Mouse (Mus musculus) spleen, postnatal 36 days (tissue): Measurements from ENCODE around the gene Rab13.

Source experiments
- DNase-seq, 2 experiments: peaks; one replicate each; pipeline ENCODE4 v3.0.0; 2022; ENCODE audit warnings: low spot score in 2 of 2, mixed read lengths in 1 of 2

The Rab13 gene

GRCm38 (mm10) chr3:90256731-90257530 lies 43.4 kb downstream of the Rab13 start:
- DNase-seq: no peak

- no peak for DNase-seq
These were observed 45.0 kb downstream of the Rab13 start for GRCm38 (mm10) chr3:90258521-90258920.

- no peak for DNase-seq
These were observed 49.8 kb downstream of the Rab13 start for GRCm38 (mm10) chr3:90263121-90263771.

- no peak for DNase-seq
These were observed 51.2 kb downstream of the Rab13 start for GRCm38 (mm10) chr3:90264687-90265033.

- peak; percentile 95 to 97 for DNase-seq
These were observed 51.8 kb downstream of the Rab13 start, which contains the start of gene Dennd4b for GRCm38 (mm10) chr3:90265034-90265931. Gene Dennd4b, plus strand, starts transcription at chr3:90265185.

- peak; percentile 76 to 78 for DNase-seq
These were observed 52.6 kb downstream of the Rab13 start for GRCm38 (mm10) chr3:90265932-90266741.

GRCm38 (mm10) chr3:90266901-90267775 lies 53.6 kb downstream of the Rab13 start:
- peak; percentile 28 to 32 for DNase-seq

GRCm38 (mm10) chr3:90268190-90268589 lies 54.7 kb downstream of the Rab13 start:
- no peak for DNase-seq

- DNase-seq: no peak
These were observed 55.5 kb downstream of the Rab13 start for GRCm38 (mm10) chr3:90268971-90269370.

- DNase-seq: no peak
These were observed 57.3 kb downstream of the Rab13 start for GRCm38 (mm10) chr3:90270784-90271183.

GRCm38 (mm10) chr3:90272170-90272569 lies 58.7 kb downstream of the Rab13 start:
- DNase-seq: no peak

GRCm38 (mm10) chr3:90273855-90274254 lies 60.4 kb downstream of the Rab13 start:
- DNase-seq: no peak

GRCm38 (mm10) chr3:90275286-90275685 lies 61.8 kb downstream of the Rab13 start:
- no peak for DNase-seq
